ENCODE assay signal across 18 mouse cellular contexts in genomic region chr5:80539997-80540396, GRCm38 (mm10).
A peak's percentile ranks its signal among the peaks of the same experiment; 100 is the strongest.
DNase-seq lines count a peak whose midpoint lies in the region; TF ChIP-seq lines count a peak whose summit lies in the region.
"Had no signal": no experiment of that assay in that cellular context is flagged by ENCODE, and none has a peak within 500 bp of the region (broad histone marks: within the 10 kb centered on the region; RNA-seq: fewer than 3 reads in every experiment).

No protein-coding gene starts in this region.

- in situ Hi-C loops in CH12.LX (cut with MboI; ENCODE audit: low pct_ligation_motif_present, low pct_unique_long_range_greater_than_20kb, low sequenced_read_pairs) (no loop called here), ES-E14 (cut with MboI; ENCODE audit: low sequenced_read_pairs in 2 of 2, unreplicated experiment in 2 of 2) (no loop called here)

- TF ChIP-seq CTCF in CH12.LX (conservative IDR thresholded peaks at IDR 0.05 in 1 of 2, IDR thresholded peaks at IDR 0.05 in 1 of 2; ENCODE audit: low read depth in 2 of 2, low read length in 2 of 2), result no peak

- H3K4me3 ChIP-seq in CH12.LX (replicated peaks in 1 of 3; ENCODE audit: low read depth in 2 of 3, low read length in 2 of 3, poor library complexity in 1 of 3), result no peak overlapping the region
- H3K4me3 ChIP-seq in ES-E14 (ENCODE audit: insufficient read depth in 1 of 2, low read depth in 1 of 2, low read length in 2 of 2, poor library complexity in 1 of 2, severe bottlenecking in 1 of 2), result no peak overlapping the region

- no peaks in the 10 kb centered on the region for H3K9me3 ChIP-seq in CH12.LX (replicated peaks; ENCODE audit: low read length)
- no peaks in the 10 kb centered on the region for H3K9me3 ChIP-seq in ES-E14 (ENCODE audit: control insufficient read depth, insufficient read depth, low read depth, low read length)
- H3K9me3 ChIP-seq: G1E had no signal

- H3K4me1 ChIP-seq in CH12.LX (ENCODE audit: control insufficient read depth in 1 of 2, insufficient read depth in 2 of 2) (peaks cover 0 to 5% of the 10 kb centered on the region in 2 experiments; a peak in 1 of 4 replicates), ES-E14 (ENCODE audit: control insufficient read depth in 2 of 2, insufficient read depth in 2 of 2, low read length in 2 of 2, poor library complexity in 1 of 2) (no peaks in the 10 kb centered on the region)

- DNase-seq in CH12.LX (ENCODE audit: extremely low read depth) (no peak), ES-E14 (ENCODE audit: low read depth, low spot score) (no peak)
- DNase-seq in layer of hippocampus, adult 11-12 months (ENCODE audit: low spot score), result no peak
- no peak for DNase-seq in right cerebral cortex, adult 2 months (ENCODE audit: low spot score in 2 of 2)
- DNase-seq: adrenal gland, adult 2 months; adrenal gland, adult 8-10 months; adrenal gland, postnatal 10 days; adrenal gland, postnatal 14 days; adrenal gland, postnatal 25 days; adrenal gland, postnatal 36 days; B cell, adult 2 months; cerebellum, adult 11 months; cerebellum, adult 11-12 months; cerebellum, adult 18-20 months; cerebellum, adult 2 months; cerebellum, adult 8-10 months had no signal

- no peaks in the 10 kb centered on the region for H3K79me2 ChIP-seq in CH12.LX (replicated peaks; ENCODE audit: control insufficient read depth, extremely low read depth, insufficient read depth, poor library complexity, severe bottlenecking)

- H3K27ac ChIP-seq in CH12.LX (ENCODE audit: insufficient read depth, low read depth) (no peak overlapping the region), ES-E14 (ENCODE audit: insufficient read depth, low read depth, low read length, poor library complexity, severe bottlenecking) (no peak overlapping the region)

- no peak for TF ChIP-seq RAD21 in CH12.LX (IDR thresholded peaks at IDR 0.05; ENCODE audit: low read depth, low read length)

- TF ChIP-seq POLR2A in CH12.LX (IDR thresholded peaks at IDR 0.05; ENCODE audit: low read depth, low read length), result no peak

- no peak overlapping the region for H3K4me2 ChIP-seq in CH12.LX (ENCODE audit: insufficient read depth, low read depth, poor library complexity, severe bottlenecking)

- no peak for TF ChIP-seq EP300 in CH12.LX (IDR thresholded peaks at IDR 0.05; ENCODE audit: low read length)

- dilution Hi-C loops in CH12.LX (cut with MboI; ENCODE audit: extremely low pct_ligation_motif_present, extremely low pct_unique_long_range_greater_than_20kb, low sequenced_read_pairs), result no loop called here

- H3K36me3 ChIP-seq in CH12.LX (replicated peaks in 1 of 2; ENCODE audit: control insufficient read depth in 1 of 2, insufficient read depth in 1 of 2, low read length in 1 of 2) (no peaks in the 10 kb centered on the region), ES-E14 (ENCODE audit: control insufficient read depth, insufficient read depth, low read length, poor library complexity, severe bottlenecking) (no peaks in the 10 kb centered on the region)
- H3K36me3 ChIP-seq: G1E had no signal

- no peak overlapping the region for H3K9ac ChIP-seq in CH12.LX (ENCODE audit: insufficient read depth, low read depth)
- H3K9ac ChIP-seq in ES-E14 (ENCODE audit: insufficient read depth, low read depth, low read length, poor library complexity, severe bottlenecking), result no peak overlapping the region

- H3K27me3 ChIP-seq in CH12.LX (replicated peaks), result no peaks in the 10 kb centered on the region
- H3K27me3 ChIP-seq: Patski had no signal

TF ChIP-seq in CH12.LX, 34 proteins besides CTCF, POLR2A, EP300 and RAD21:
- peak; percentile 52 for TF ChIP-seq ZNF384 (IDR thresholded peaks at IDR 0.05; ENCODE audit: low read depth, low read length)
- TF ChIP-seq USF1 (IDR thresholded peaks at IDR 0.05; ENCODE audit: low read depth, low read length), result no peak
- TF ChIP-seq TBP (conservative IDR thresholded peaks at IDR 0.05; ENCODE audit: low read depth, low read length), result no peak
TF ChIP-seq in CH12.LX: peak in this region for 1.

TF ChIP-seq in ES-E14, 5 proteins besides CTCF, POLR2A, EP300 and RAD21:
- TF ChIP-seq ZC3H11A (IDR thresholded peaks at IDR 0.05; ENCODE audit: borderline replicate concordance, low read depth, low read length) (no peak), CHD2 (IDR thresholded peaks at IDR 0.05; ENCODE audit: low read depth, low read length) (no peak), ZNF384 (IDR thresholded peaks at IDR 0.05; ENCODE audit: low read depth, low read length) (0 out of 2 replicates have a peak, but pooled peaks have one; percentile 59), MAFK (IDR thresholded peaks at IDR 0.05; ENCODE audit: insufficient read depth, low read depth, low read length) (no peak)
